ENCODE assay signal across 8 mouse cellular contexts in genomic region chr7:68580650-68581049, GRCm38 (mm10).
DNase-seq lines count a peak whose midpoint lies in the region; ATAC-seq and TF ChIP-seq lines count a peak whose summit lies in the region.

No protein-coding gene starts in this region.

- WGBS in forebrain, embryonic 11.5 days = 34% methylated on average over 4 of the region's 4 CpGs
- WGBS in forebrain, embryonic 15.5 days = 43% methylated on average over 4 of the region's 4 CpGs
- 34% methylated on average over 4 of the region's 4 CpGs for WGBS in thymus, adult 2 months
- WGBS in hindbrain, postnatal 0 days = 52% methylated on average over 4 of the region's 4 CpGs
- WGBS in liver, embryonic 14.5 days (ENCODE audit: insufficient replicate concordance) = 16% methylated on average over 4 of the region's 4 CpGs

- no peak overlapping the region for H3K4me2 ChIP-seq in forebrain, embryonic 11.5 days (ENCODE audit: low read depth, low read length, severe bottlenecking)
- H3K4me2 ChIP-seq in forebrain, embryonic 15.5 days (replicated peaks) = no peak overlapping the region
- H3K4me2 ChIP-seq in hindbrain, postnatal 0 days (ENCODE audit: low read depth, low read length) = no peak overlapping the region
- H3K4me2 ChIP-seq in liver, embryonic 14.5 days (ENCODE audit: low read depth) = no peak overlapping the region

- no peak for TF ChIP-seq EP300 in liver, embryonic 14.5 days (IDR thresholded peaks at IDR 0.05; ENCODE audit: low read depth)

- H3K4me3 ChIP-seq in forebrain, embryonic 11.5 days (ENCODE audit: low read depth, low read length) = no peak overlapping the region
- H3K4me3 ChIP-seq in forebrain, embryonic 15.5 days = no peak overlapping the region
- no peak overlapping the region for H3K4me3 ChIP-seq in thymus, adult 2 months (ENCODE audit: control insufficient read depth, insufficient read depth, low read length)
- H3K4me3 ChIP-seq in hindbrain, postnatal 0 days (ENCODE audit: low read length) = no peak overlapping the region
- H3K4me3 ChIP-seq in liver, embryonic 14.5 days (ENCODE audit: insufficient read depth in 1 of 2, low read depth in 2 of 2, low read length in 2 of 2) = no peak overlapping the region

- H3K9me3 ChIP-seq in forebrain, embryonic 11.5 days (ENCODE audit: control insufficient read depth, low read length) = no peaks in the 10 kb centered on the region
- no peaks in the 10 kb centered on the region for H3K9me3 ChIP-seq in forebrain, embryonic 15.5 days
- no peaks in the 10 kb centered on the region for H3K9me3 ChIP-seq in hindbrain, postnatal 0 days (ENCODE audit: low read length)
- H3K9me3 ChIP-seq in liver, embryonic 14.5 days (ENCODE audit: control insufficient read depth, low read length) = no peaks in the 10 kb centered on the region

- TF ChIP-seq POLR2A in thymus, adult 2 months (IDR thresholded peaks at IDR 0.05; ENCODE audit: control insufficient read depth, extremely low read depth, insufficient read depth, low read length, poor library complexity) = no peak

- H3K4me1 ChIP-seq in forebrain, embryonic 11.5 days (replicated peaks; ENCODE audit: control insufficient read depth, insufficient read depth, low read length) = no peaks in the 10 kb centered on the region
- no peaks in the 10 kb centered on the region for H3K4me1 ChIP-seq in forebrain, embryonic 15.5 days
- H3K4me1 ChIP-seq in thymus, adult 2 months (replicated peaks; ENCODE audit: control insufficient read depth, insufficient read depth, low read length) = no peaks in the 10 kb centered on the region
- H3K4me1 ChIP-seq in hindbrain, postnatal 0 days (ENCODE audit: insufficient read depth, low read length) = no peaks in the 10 kb centered on the region
- no peaks in the 10 kb centered on the region for H3K4me1 ChIP-seq in liver, embryonic 14.5 days (replicated peaks; ENCODE audit: control insufficient read depth in 2 of 2, insufficient read depth in 2 of 2, low read length in 1 of 2)

- ATAC-seq in forebrain, embryonic 11.5 days (replicated peaks; ENCODE audit: low FRiP score) = no peak
- no peak for ATAC-seq in forebrain, embryonic 15.5 days (replicated peaks)
- no peak for ATAC-seq in hindbrain, postnatal 0 days
- ATAC-seq in liver, embryonic 14.5 days (ENCODE audit: insufficient read depth) = no peak

- H3K27ac ChIP-seq in forebrain, embryonic 11.5 days (ENCODE audit: low read depth, low read length) = no peak overlapping the region
- H3K27ac ChIP-seq in forebrain, embryonic 15.5 days (replicated peaks) = no peak overlapping the region
- H3K27ac ChIP-seq in thymus, adult 2 months (ENCODE audit: control insufficient read depth, insufficient read depth, low read length) = no peak overlapping the region
- H3K27ac ChIP-seq in hindbrain, postnatal 0 days = no peak overlapping the region
- H3K27ac ChIP-seq in liver, embryonic 14.5 days = no peak overlapping the region

- DNase-seq in forebrain, embryonic 11.5 days (ENCODE audit: low spot score) = peak; percentile 74
- peak; percentile 37 for DNase-seq in thymus, adult 2 months
- DNase-seq in thymus, adult 18-20 months = no peak
- peak; percentile 57 for DNase-seq in embryo, embryonic 10 days (ENCODE audit: low spot score)
- peak; percentile 67 for DNase-seq in hindbrain, postnatal 0 days (ENCODE audit: low spot score)
- DNase-seq in liver, embryonic 14.5 days (ENCODE audit: low read depth in 3 of 3, low spot score in 3 of 3) = no peak
- peak; percentile 30 for DNase-seq in splenic B cell, adult 2 months (ENCODE audit: low read depth, low spot score)

- no peak overlapping the region for H3K9ac ChIP-seq in forebrain, embryonic 11.5 days (ENCODE audit: low read length)
- no peak overlapping the region for H3K9ac ChIP-seq in forebrain, embryonic 15.5 days (replicated peaks)
- H3K9ac ChIP-seq in hindbrain, postnatal 0 days (replicated peaks; ENCODE audit: low read length) = no peak overlapping the region
- no peak overlapping the region for H3K9ac ChIP-seq in liver, embryonic 14.5 days (replicated peaks)

- no peaks in the 10 kb centered on the region for H3K27me3 ChIP-seq in forebrain, embryonic 11.5 days (ENCODE audit: control insufficient read depth, insufficient read depth, low read length)
- peaks cover 4% of the 10 kb centered on the region for H3K27me3 ChIP-seq in forebrain, embryonic 15.5 days
- H3K27me3 ChIP-seq in thymus, adult 2 months (ENCODE audit: control insufficient read depth, insufficient read depth, low read length) = no peaks in the 10 kb centered on the region
- peaks cover 5% of the 10 kb centered on the region; the same call in 1 of the 2 replicates for H3K27me3 ChIP-seq in hindbrain, postnatal 0 days (ENCODE audit: insufficient read depth, low read length)
- H3K27me3 ChIP-seq in liver, embryonic 14.5 days (ENCODE audit: control insufficient read depth, insufficient read depth, low read length) = no peaks in the 10 kb centered on the region
- no peaks in the 10 kb centered on the region for H3K27me3 ChIP-seq in splenic B cell, adult 2 months (ENCODE audit: control insufficient read depth, insufficient read depth, low read length, poor library complexity, severe bottlenecking)

- H3K36me3 ChIP-seq in forebrain, embryonic 11.5 days (ENCODE audit: control insufficient read depth, insufficient read depth, low read length) = no peaks in the 10 kb centered on the region
- H3K36me3 ChIP-seq in forebrain, embryonic 15.5 days = no peaks in the 10 kb centered on the region
- H3K36me3 ChIP-seq in thymus, adult 2 months (ENCODE audit: control insufficient read depth, insufficient read depth, low read length) = no peaks in the 10 kb centered on the region
- no peaks in the 10 kb centered on the region for H3K36me3 ChIP-seq in hindbrain, postnatal 0 days (ENCODE audit: insufficient read depth, low read length)
- no peaks in the 10 kb centered on the region for H3K36me3 ChIP-seq in liver, embryonic 14.5 days (replicated peaks; ENCODE audit: control insufficient read depth, insufficient read depth, low read depth)
- no peaks in the 10 kb centered on the region for H3K36me3 ChIP-seq in splenic B cell, adult 2 months (ENCODE audit: control insufficient read depth, insufficient read depth, low read length, poor library complexity, severe bottlenecking)

- TF ChIP-seq CTCF in thymus, adult 2 months (IDR thresholded peaks at IDR 0.05; ENCODE audit: borderline replicate concordance, control insufficient read depth, extremely low read depth, insufficient read depth, low read length, poor library complexity) = no peak
- peak; percentile 79 for TF ChIP-seq CTCF in hindbrain, postnatal 0 days (IDR thresholded peaks at IDR 0.05; ENCODE audit: low read depth)
- TF ChIP-seq CTCF in liver, embryonic 14.5 days (IDR thresholded peaks at IDR 0.05; ENCODE audit: low read depth) = peak; percentile 61

Comparison
In these comparisons a context has a peak if more than half of its experiments do, and no peak if none do; other contexts are left out.
1. DNase-seq: peak in forebrain, embryonic 11.5 days (single experiment), thymus, adult 2 months (single experiment), embryo, embryonic 10 days (single experiment), hindbrain, postnatal 0 days (single experiment) and splenic B cell, adult 2 months (single experiment); none in thymus, adult 18-20 months (0 of 2) and liver, embryonic 14.5 days (0 of 3).